Mouse (Mus musculus) CD4-positive, CD25-positive, alpha-beta regulatory T cell, adult 2 months (primary cell): ENCODE measurements at regions not wholly inside any gene's neighbourhood (a gene's known extent, or its start where the extent isn't known, plus 50 kb on each side); places are given as distances from the start of the nearest gene placed in this dataset.

Experiments used
- DNase-seq: peaks from one replicate; pipeline ENCODE4 v3.0.0-alpha.2; 2012; ENCODE audit warnings: low read depth, low spot score

- DNase-seq: no peak
Measured at GRCm38 (mm10) chr1:193541281-193541680, 171.2 kb upstream of the Camk1g start.

- no peak for DNase-seq
Measured at GRCm38 (mm10) chr1:193540486-193540885, 170.4 kb upstream of the Camk1g start.

- DNase-seq: no peak
Measured at GRCm38 (mm10) chr1:193539261-193539660, 169.2 kb upstream of the Camk1g start.

- DNase-seq: no peak
Measured at GRCm38 (mm10) chr1:193538425-193538824, 168.3 kb upstream of the Camk1g start.

GRCm38 (mm10) chr1:193537616-193538015, 167.5 kb upstream of the Camk1g start:
- DNase-seq: no peak

- no peak for DNase-seq
Measured at GRCm38 (mm10) chr1:193536552-193536951, 166.5 kb upstream of the Camk1g start.

GRCm38 (mm10) chr1:193534449-193534848, 164.4 kb upstream of the Camk1g start:
- DNase-seq: no peak

GRCm38 (mm10) chr1:193526501-193526900, 156.4 kb upstream of the Camk1g start:
- no peak for DNase-seq

- DNase-seq: no peak
Measured at GRCm38 (mm10) chr1:193522007-193522406, 151.9 kb upstream of the Camk1g start.

- DNase-seq: no peak
Measured at GRCm38 (mm10) chr1:193518840-193519239, 148.7 kb upstream of the Camk1g start.

GRCm38 (mm10) chr1:193517968-193518367, 147.9 kb upstream of the Camk1g start:
- no peak for DNase-seq

- no peak for DNase-seq
Measured at GRCm38 (mm10) chr1:193517293-193517692, 147.2 kb upstream of the Camk1g start.

- DNase-seq: no peak
Measured at GRCm38 (mm10) chr1:193516395-193516794, 146.3 kb upstream of the Camk1g start.

- DNase-seq: peak; percentile 1
Measured at GRCm38 (mm10) chr1:193513929-193514710, 144.0 kb upstream of the Camk1g start.

- DNase-seq: no peak
Measured at GRCm38 (mm10) chr1:193510066-193510793, 140.1 kb upstream of the Camk1g start.

- DNase-seq: no peak
Measured at GRCm38 (mm10) chr1:193508271-193508670, 138.2 kb upstream of the Camk1g start.

GRCm38 (mm10) chr1:193506991-193507390, 136.9 kb upstream of the Camk1g start:
- no peak for DNase-seq

GRCm38 (mm10) chr1:193505381-193505780, 135.3 kb upstream of the Camk1g start:
- DNase-seq: no peak

GRCm38 (mm10) chr1:193504611-193505010, 134.5 kb upstream of the Camk1g start:
- no peak for DNase-seq

GRCm38 (mm10) chr1:193503624-193504325, 133.7 kb upstream of the Camk1g start:
- peak; percentile 25 for DNase-seq

- DNase-seq: no peak
Measured at GRCm38 (mm10) chr1:193496265-193497183, 126.4 kb upstream of the Camk1g start.
